Mouse (Mus musculus): ENCODE data around the gene Grb10.

- TF ChIP-seq CTCF (IDR thresholded peaks at IDR 0.05; ENCODE audit: control insufficient read depth, insufficient read depth, insufficient replicate concordance, low read depth, low read length), result no peak
- no peak for TF ChIP-seq POLR2A (IDR thresholded peaks at IDR 0.05; ENCODE audit: control insufficient read depth, low read depth, low read length)
Measured at GRCm38 (mm10) chr11:11954606-11955005, 83.9 kb downstream of the Grb10 start.

All from testis, adult 2 months (tissue).